Mouse (Mus musculus) limb, embryonic 14.5 days (tissue): ENCODE data around the gene Hoxb3. TPM values are rescaled to one million over a fixed set of nuclear protein-coding genes. Genes with fewer than 3 reads are reported as not detected.

Experiments
- ATAC-seq: fragments of 200-750 bp; cut with Nextera tagmentation; 2 replicates; pipeline ENCODE4 v1.8.0; 2017; ENCODE audit warnings: low read depth, moderate number of reproducible peaks, moderate TSS enrichment; ENCODE audit not compliant: low FRiP score
- DNase-seq: peaks from one replicate; pipeline ENCODE4 v3.0.0-alpha.2; 2015; ENCODE audit warnings: low spot score
- H3K27ac ChIP-seq: fragments of 300-500 bp; sonication (generic); replicated peaks from 2 replicates; pipeline ENCODE4 v1.5.1; 2014; ENCODE audit warnings: low read depth, mild to moderate bottlenecking, low read length, moderate library complexity, mixed read lengths
- H3K27me3 ChIP-seq: fragments of 300-500 bp; sonication (generic); 2 replicates; pipeline ENCODE4 v1.6.1; 2014; ENCODE audit warnings: low read length, mixed read lengths; ENCODE audit not compliant: control insufficient read depth, insufficient read depth
- H3K36me3 ChIP-seq: fragments of 300-500 bp; sonication (generic); 2 replicates; pipeline ENCODE4 v1.6.1; 2014; ENCODE audit warnings: mild to moderate bottlenecking, low read length, moderate library complexity, mixed read lengths; ENCODE audit not compliant: control insufficient read depth, insufficient read depth
- H3K4me1 ChIP-seq: fragments of 300-500 bp; sonication (generic); 2 replicates; pipeline ENCODE4 v1.6.1; 2014; ENCODE audit warnings: antibody characterized with exemption, low read length, mixed read lengths; ENCODE audit not compliant: control insufficient read depth, insufficient read depth
- H3K4me2 ChIP-seq: fragments of 300-500 bp; sonication (generic); replicated peaks from 2 replicates; pipeline ENCODE4 v1.6.1; 2014; ENCODE audit warnings: low read depth, mild to moderate bottlenecking, low read length, moderate library complexity; ENCODE audit not compliant: severe bottlenecking
- H3K4me3 ChIP-seq: fragments of 300-500 bp; sonication (generic); replicated peaks from 2 replicates; pipeline ENCODE4 v1.5.1; 2014; ENCODE audit warnings: low read length
- H3K9ac ChIP-seq: fragments of 300-500 bp; sonication (generic); 2 replicates; pipeline ENCODE4 v1.6.1; 2014; ENCODE audit warnings: mild to moderate bottlenecking, low read depth, low read length, moderate library complexity; ENCODE audit not compliant: severe bottlenecking
- H3K9me3 ChIP-seq: fragments of 300-500 bp; sonication (generic); 2 replicates; pipeline ENCODE4 v1.6.1; 2016; ENCODE audit warnings: low read length; ENCODE audit not compliant: control insufficient read depth
- POLR2A ChIP-seq: fragments of 200-500 bp; IDR thresholded peaks from 2 replicates; pipeline ENCODE4 v1.8.0; 2012; ENCODE audit warnings: inconsistent platforms, mild to moderate bottlenecking, moderate library complexity, borderline replicate concordance; ENCODE audit not compliant: insufficient read depth, insufficient read length; ENCODE audit errors: extremely low read depth
- WGBS: fragments of 180-500 bp; shearing (Covaris S2); extraction: QIAGEN DNeasy Blood & Tissue Kit; methylation state at CpG from one replicate; pipeline ENCODE4 v1.1.7; 2014; 5-methylcytosine and 5-hydroxymethylcytosine counted together
- polyA plus RNA-seq, 2 experiments: library from polyadenylated mRNA; depleted of rRNA in 1 of 2; stranded (reverse) in 1 of 2; unstranded in 1 of 2; fragments of >200 nt; fragmentation: Nextera tagmentation in 1 of 2; extraction: Ambion mirVana in 1 of 2; gene quantifications; 2 replicates each; pipeline versions ENCODE4 v1.2.1 to v1.2.3; 2012 to 2014

Gene Hoxb3
- polyA plus RNA-seq, 2 experiments, result 0.69 to 4.9 TPM

GRCm38 (mm10) chr11:96354376-96354775, 31.2 kb downstream of the Hoxb3 start:
- Histone ChIP-seq H3K27me3 (peaks cover 76% of the 10 kb centered on the region), H3K4me2 (peak overlapping the region; percentile 51), H3K27ac (no peak overlapping the region), H3K36me3 (no peaks in the 10 kb centered on the region), H3K9ac (peak overlapping the region; percentile 18; the same call in 1 of the 2 replicates), H3K4me1 (peaks cover 4% of the 10 kb centered on the region; the same call in 1 of the 2 replicates), H3K4me3 (peak overlapping the region; percentile 32), H3K9me3 (no peaks in the 10 kb centered on the region)
- TF ChIP-seq POLR2A, result no peak
- ATAC-seq (0 out of 2 replicates have a peak, but pooled peaks have one; percentile 16), DNase-seq (peak; percentile 56)
- under 1% methylated on average over 25 of the region's 25 CpGs for WGBS

GRCm38 (mm10) chr11:96354801-96355311, 31.7 kb downstream of the Hoxb3 start:
- TF ChIP-seq POLR2A, result no peak
- ATAC-seq (no peak), DNase-seq (no peak)
- Histone ChIP-seq H3K4me2 (peak overlapping the region; percentile 51), H3K9me3 (no peaks in the 10 kb centered on the region), H3K9ac (peak overlapping the region; percentile 18; the same call in 1 of the 2 replicates), H3K4me1 (peaks cover 4% of the 10 kb centered on the region; the same call in 1 of the 2 replicates), H3K4me3 (peak overlapping the region; percentile 32), H3K27ac (no peak overlapping the region), H3K36me3 (no peaks in the 10 kb centered on the region), H3K27me3 (peaks cover 72% of the 10 kb centered on the region)
- 9% methylated on average over 9 of the region's 9 CpGs for WGBS

DNA sequence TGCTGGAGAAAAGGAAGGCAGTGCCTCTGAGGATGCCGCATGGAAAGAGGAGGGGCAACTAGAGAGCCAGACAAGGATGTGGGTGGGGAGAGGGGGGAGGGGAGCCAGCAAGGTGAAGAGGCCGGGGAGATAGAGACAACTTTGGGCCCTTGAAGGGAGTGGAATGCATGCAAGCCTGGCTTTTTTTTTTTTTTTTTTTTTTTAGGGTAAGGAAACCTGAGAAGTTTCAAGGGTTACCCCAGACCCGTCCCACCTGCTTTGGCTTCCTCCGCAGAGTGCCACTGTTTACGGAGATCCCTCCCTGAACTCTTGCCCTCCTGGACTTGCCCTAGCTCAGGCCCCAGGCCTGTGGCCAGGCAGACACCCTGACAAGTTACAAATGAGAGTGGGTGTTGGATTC, 40.7 kb downstream of the Hoxb3 start:
- Histone ChIP-seq H3K4me1 (no peaks in the 10 kb centered on the region), H3K27ac (no peak overlapping the region), H3K9ac (no peak overlapping the region), H3K9me3 (no peaks in the 10 kb centered on the region), H3K4me2 (no peak overlapping the region), H3K4me3 (no peak overlapping the region), H3K36me3 (no peaks in the 10 kb centered on the region), H3K27me3 (peaks cover 72% of the 10 kb centered on the region)
- 2% methylated on average over 5 of the region's 5 CpGs for WGBS
- TF ChIP-seq POLR2A, result no peak
- no peak for ATAC-seq
- no peak for DNase-seq

DNA sequence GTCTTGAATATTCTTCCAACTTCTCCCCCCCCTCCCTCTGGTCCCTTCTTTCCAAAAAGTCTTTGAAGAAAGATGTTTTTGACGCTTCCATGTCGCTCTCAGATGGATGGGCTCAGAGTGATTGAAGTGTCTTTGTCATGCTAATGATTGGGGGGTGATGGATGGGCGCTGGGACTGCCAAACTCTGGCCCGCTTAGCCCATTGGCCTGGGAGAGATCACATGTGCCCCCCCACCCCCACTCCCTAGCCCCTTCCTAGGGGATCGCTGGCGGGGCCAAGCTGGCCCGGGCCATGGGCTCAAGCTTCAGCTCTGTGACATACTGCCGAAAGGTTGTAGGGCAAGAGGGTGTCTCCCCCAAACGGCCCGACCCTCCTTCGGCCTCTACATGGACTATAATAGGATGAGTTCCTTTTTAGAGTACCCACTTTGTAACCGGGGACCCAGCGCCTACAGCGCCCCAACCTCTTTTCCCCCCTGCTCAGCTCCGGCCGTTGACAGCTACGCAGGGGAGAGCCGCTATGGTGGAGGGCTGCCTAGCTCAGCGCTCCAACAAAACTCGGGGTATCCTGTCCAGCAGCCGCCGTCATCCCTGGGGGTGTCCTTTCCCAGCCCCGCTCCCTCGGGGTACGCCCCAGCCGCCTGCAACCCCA, 42.4 kb downstream of the Hoxb3 start, which contains the start of gene Hoxb1:
Hoxb1 (plus strand) TSS at position 312 of the 651 bp plus-strand sequence.
- H3K9ac ChIP-seq, result no peak within 1 kb of the TSS
- TF ChIP-seq POLR2A, result no peak
- H3K4me1 ChIP-seq, result no peaks in the 10 kb centered on the region
- no peak within 1 kb of the TSS for H3K27ac ChIP-seq
- H3K9me3 ChIP-seq, result no peaks in the 10 kb centered on the region
- H3K4me3 ChIP-seq, result 0 out of 2 replicates have a peak within 1 kb of the TSS, but pooled peaks have one; percentile 2
- ATAC-seq (no peak), DNase-seq (no peak)
- peak within 1 kb of the TSS; percentile 10; the same call in 1 of the 2 replicates for H3K4me2 ChIP-seq
- 5% methylated on average over 23 of the region's 26 CpGs for WGBS
- H3K36me3 ChIP-seq, result no peaks in the 10 kb centered on the region
- peaks cover 89% of the 10 kb centered on the region for H3K27me3 ChIP-seq

GRCm38 (mm10) chr11:96366092-96367041, 43.2 kb downstream of the Hoxb3 start:
- peak overlapping the region; percentile 2; the same call in 1 of the 2 replicates for H3K4me3 ChIP-seq
- no peaks in the 10 kb centered on the region for H3K9me3 ChIP-seq
- WGBS, result 2% methylated on average over 47 of the region's 47 CpGs
- peak overlapping the region; percentile 10; the same call in 1 of the 2 replicates for H3K4me2 ChIP-seq
- no peak for TF ChIP-seq POLR2A
- no peak for DNase-seq
- no peaks in the 10 kb centered on the region for H3K4me1 ChIP-seq
- no peak overlapping the region for H3K9ac ChIP-seq
- H3K27me3 ChIP-seq, result peaks cover 91% of the 10 kb centered on the region
- ATAC-seq, result no peak
- no peak overlapping the region for H3K27ac ChIP-seq
- no peaks in the 10 kb centered on the region for H3K36me3 ChIP-seq
